Mouse (Mus musculus) neural tube, embryonic 14.5 days (tissue): Measurements from ENCODE around the gene Ank3. TPM values are rescaled to one million over a fixed set of nuclear protein-coding genes. Genes with fewer than 3 reads are reported as not detected.
A peak's percentile ranks its signal among the peaks of the same experiment; 100 is the strongest.

ENCODE experiments used
- ATAC-seq: fragments of 200-750 bp; cut with Nextera tagmentation; 2 replicates; pipeline ENCODE4 v1.8.0; 2017; ENCODE audit warnings: low read depth, mild to moderate bottlenecking, moderate TSS enrichment, moderate library complexity
- H3K27ac ChIP-seq: fragments of 300-500 bp; sonication (generic); 2 replicates; pipeline ENCODE4 v1.5.1; 2014; ENCODE audit warnings: low read depth, mild to moderate bottlenecking, control low read depth, low read length, moderate library complexity, mixed read lengths
- H3K27me3 ChIP-seq: fragments of 300-500 bp; sonication (generic); 2 replicates; pipeline ENCODE4 v1.6.1; 2014; ENCODE audit warnings: low read length; ENCODE audit not compliant: control insufficient read depth, insufficient read depth
- H3K36me3 ChIP-seq: fragments of 300-500 bp; sonication (generic); 2 replicates; pipeline ENCODE4 v1.6.1; 2014; ENCODE audit warnings: low read length, mixed read lengths; ENCODE audit not compliant: control insufficient read depth, insufficient read depth
- H3K4me1 ChIP-seq: fragments of 300-500 bp; sonication (generic); 2 replicates; pipeline ENCODE4 v1.6.1; 2014; ENCODE audit warnings: low read length; ENCODE audit not compliant: control insufficient read depth, insufficient read depth
- H3K4me2 ChIP-seq: fragments of 300-500 bp; sonication (generic); 2 replicates; pipeline ENCODE4 v1.6.1; 2014; ENCODE audit warnings: mild to moderate bottlenecking, low read depth, low read length, control low read depth
- H3K4me3 ChIP-seq: fragments of 300-500 bp; sonication (generic); 2 replicates; pipeline ENCODE4 v1.5.1; 2014; ENCODE audit warnings: low read depth, low read length, control low read depth, mixed read lengths
- H3K9ac ChIP-seq: fragments of 300-500 bp; sonication (generic); replicated peaks from 2 replicates; pipeline ENCODE4 v1.6.1; 2014; ENCODE audit warnings: low read depth, mild to moderate bottlenecking, control low read depth, low read length, mixed read lengths
- H3K9me3 ChIP-seq: fragments of 300-500 bp; sonication (generic); 2 replicates; pipeline ENCODE4 v1.6.1; 2016; ENCODE audit warnings: low read length; ENCODE audit not compliant: control insufficient read depth
- WGBS: fragments of 180-500 bp; shearing (Covaris S2); extraction: QIAGEN DNeasy Blood & Tissue Kit; methylation state at CpG from one replicate; pipeline ENCODE4 v1.1.7; 2014; 5-methylcytosine and 5-hydroxymethylcytosine counted together
- polyA plus RNA-seq: library from polyadenylated mRNA; unstranded; fragments of >200 nt; fragmentation: Nextera tagmentation; extraction: Ambion mirVana; gene quantifications from 2 replicates; pipeline ENCODE4 v1.2.1, GENCODE M21; 2014

The Ank3 gene
- polyA plus RNA-seq, 1 experiment from 2014 or later, result 198 TPM

DNA sequence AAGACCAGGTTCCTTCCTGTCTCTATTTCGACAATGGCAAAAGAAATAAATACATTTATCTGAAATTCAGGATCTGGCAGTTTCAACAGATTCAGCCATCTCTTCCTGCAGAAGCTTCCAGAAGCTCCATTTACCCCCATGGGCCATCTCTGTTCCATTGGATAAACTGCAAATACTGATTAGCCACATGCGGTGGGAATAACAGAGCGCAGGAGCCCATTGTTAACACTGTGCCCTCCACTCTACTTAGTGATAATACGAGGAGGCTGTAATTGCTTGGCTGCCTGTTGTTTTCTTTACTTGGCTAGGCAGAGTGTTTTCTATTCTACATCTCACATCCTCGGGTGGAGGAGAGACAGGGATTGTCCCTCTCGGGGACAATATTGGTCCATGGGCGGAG lies 174.5 kb downstream of the Ank3 start:
- Histone ChIP-seq H3K4me1 (peaks cover 57% of the 10 kb centered on the region), H3K9ac (no peak overlapping the region), H3K27me3 (no peaks in the 10 kb centered on the region), H3K4me2 (no peak overlapping the region), H3K4me3 (no peak overlapping the region), H3K9me3 (no peaks in the 10 kb centered on the region), H3K36me3 (no peaks in the 10 kb centered on the region), H3K27ac (no peak overlapping the region; the same call in 1 of the 2 replicates)
- ATAC-seq, result 0 out of 2 replicates have a peak, but pooled peaks have one; percentile 15
- WGBS, result 17% methylated on average over 7 of the region's 7 CpGs

DNA sequence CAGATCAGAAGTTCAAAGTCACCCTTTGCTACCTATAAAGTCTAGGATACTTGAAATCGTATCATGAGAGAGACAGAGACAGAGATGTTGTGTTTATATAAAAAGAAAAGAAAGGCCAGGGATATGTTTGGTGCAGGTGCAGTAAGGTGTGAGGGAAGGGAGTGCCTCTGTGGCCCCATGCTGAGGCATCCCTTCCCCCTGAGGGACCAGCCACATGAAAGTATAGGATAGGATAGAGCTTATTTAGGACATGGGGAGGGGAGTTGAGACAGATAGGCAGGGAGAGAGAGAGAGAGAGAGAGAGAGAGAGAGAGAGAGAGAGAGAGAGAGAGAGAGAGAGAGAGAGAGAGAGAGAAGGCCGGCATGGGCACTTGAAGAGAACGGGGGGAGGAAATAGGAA lies 175.2 kb downstream of the Ank3 start:
- no peak for ATAC-seq
- H3K9ac ChIP-seq, result no peak overlapping the region
- H3K4me3 ChIP-seq, result no peak overlapping the region
- H3K9me3 ChIP-seq, result no peaks in the 10 kb centered on the region
- no peak overlapping the region; the same call in 1 of the 2 replicates for H3K4me2 ChIP-seq
- H3K27ac ChIP-seq, result no peak overlapping the region; the same call in 1 of the 2 replicates
- H3K4me1 ChIP-seq, result peaks cover 56% of the 10 kb centered on the region
- no peaks in the 10 kb centered on the region for H3K36me3 ChIP-seq
- no peaks in the 10 kb centered on the region for H3K27me3 ChIP-seq
- WGBS, result 12% methylated on average over 3 of the region's 3 CpGs

DNA sequence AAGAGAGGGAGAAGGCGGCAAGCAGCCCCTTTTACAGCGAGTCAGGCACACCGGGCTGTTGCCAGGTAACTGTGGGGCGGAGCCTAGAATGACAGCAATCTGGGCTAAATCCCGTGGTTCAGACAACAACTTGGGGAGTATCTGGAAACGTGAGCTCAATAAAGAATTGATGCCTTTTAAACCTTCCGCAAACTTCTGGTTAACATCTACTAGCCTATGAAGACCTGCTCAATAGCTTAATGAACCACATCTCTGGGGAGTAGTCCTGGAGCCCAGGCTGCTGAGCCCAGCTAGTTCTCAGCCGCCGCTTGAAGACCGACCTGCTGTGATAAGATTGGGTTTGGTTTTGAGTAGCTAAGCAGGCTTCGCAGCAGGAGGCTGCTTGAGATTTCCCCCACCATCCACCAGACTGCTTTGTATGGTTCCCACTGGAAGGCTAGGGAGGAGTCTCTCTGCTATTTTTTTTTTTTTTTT lies 175.7 kb downstream of the Ank3 start:
- Histone ChIP-seq H3K36me3 (no peaks in the 10 kb centered on the region), H3K9ac (no peak overlapping the region), H3K4me2 (no peak overlapping the region; the same call in 1 of the 2 replicates), H3K9me3 (no peaks in the 10 kb centered on the region), H3K27ac (peak overlapping the region; percentile 46), H3K4me1 (peaks cover 52% of the 10 kb centered on the region), H3K4me3 (no peak overlapping the region), H3K27me3 (no peaks in the 10 kb centered on the region)
- 2% methylated on average over 11 of the region's 11 CpGs for WGBS
- ATAC-seq, result peak; percentile 44; the same call in 1 of the 2 replicates

- peaks cover 52% of the 10 kb centered on the region for H3K4me1 ChIP-seq
- H3K9me3 ChIP-seq, result no peaks in the 10 kb centered on the region
- H3K4me3 ChIP-seq, result no peak overlapping the region
- H3K36me3 ChIP-seq, result no peaks in the 10 kb centered on the region
- H3K27ac ChIP-seq, result no peak overlapping the region
- WGBS, result 30% methylated on average over 9 of the region's 9 CpGs
- no peaks in the 10 kb centered on the region for H3K27me3 ChIP-seq
- H3K9ac ChIP-seq, result no peak overlapping the region
- no peak for ATAC-seq
- H3K4me2 ChIP-seq, result no peak overlapping the region
Observed at GRCm38 (mm10) chr10:69574894-69575293, 176.3 kb downstream of the Ank3 start.

DNA sequence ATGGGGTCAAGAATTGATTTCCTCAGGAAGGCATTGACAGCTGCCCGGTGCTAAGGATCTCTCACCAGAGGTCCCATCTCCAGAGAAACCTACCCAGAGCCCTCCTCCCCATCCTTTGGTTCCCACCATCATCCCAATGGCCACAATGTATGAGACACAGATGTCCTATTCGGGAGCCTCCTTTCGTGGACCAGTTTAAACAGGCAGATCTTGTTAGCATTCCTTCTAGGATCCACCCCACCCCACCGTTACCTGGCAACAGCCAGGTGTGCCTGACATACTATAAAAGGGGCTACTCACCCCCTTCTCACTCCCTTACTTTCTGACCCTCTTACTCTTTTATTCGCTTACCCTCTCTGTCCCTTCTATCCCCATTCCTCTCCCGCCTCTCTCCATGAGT lies 176.9 kb downstream of the Ank3 start:
- H3K9ac ChIP-seq, result no peak overlapping the region
- H3K27me3 ChIP-seq, result no peaks in the 10 kb centered on the region
- H3K9me3 ChIP-seq, result no peaks in the 10 kb centered on the region
- no peak overlapping the region for H3K27ac ChIP-seq
- 73% methylated on average over 6 of the region's 6 CpGs for WGBS
- no peaks in the 10 kb centered on the region for H3K36me3 ChIP-seq
- no peak overlapping the region for H3K4me3 ChIP-seq
- H3K4me2 ChIP-seq, result no peak overlapping the region
- peaks cover 47% of the 10 kb centered on the region for H3K4me1 ChIP-seq
- no peak for ATAC-seq

DNA sequence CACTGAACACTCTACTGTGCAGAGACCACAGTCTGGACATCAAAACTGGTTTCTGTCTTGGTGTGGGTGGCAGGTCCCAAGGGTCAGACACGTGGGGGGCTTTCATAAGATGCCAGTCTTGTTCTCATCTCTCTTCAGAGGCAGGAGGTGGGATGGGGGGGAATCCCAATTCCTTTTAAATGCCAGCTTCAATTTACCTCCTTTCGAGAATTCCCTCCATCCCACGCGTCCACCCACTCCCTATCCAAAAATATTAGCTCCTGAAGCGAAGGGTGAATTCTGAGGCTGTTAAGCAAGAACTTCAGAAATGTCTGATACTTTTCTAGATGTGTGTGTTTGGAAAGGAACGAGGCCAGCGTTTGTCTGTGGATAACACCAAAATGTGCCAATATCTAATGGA lies 177.7 kb downstream of the Ank3 start:
- Histone ChIP-seq H3K4me3 (no peak overlapping the region), H3K4me2 (no peak overlapping the region), H3K9me3 (no peaks in the 10 kb centered on the region), H3K9ac (no peak overlapping the region), H3K4me1 (peaks cover 40% of the 10 kb centered on the region), H3K27me3 (no peaks in the 10 kb centered on the region), H3K36me3 (no peaks in the 10 kb centered on the region), H3K27ac (no peak overlapping the region)
- WGBS, result 90% methylated on average over 7 of the region's 7 CpGs
- ATAC-seq, result no peak

DNA sequence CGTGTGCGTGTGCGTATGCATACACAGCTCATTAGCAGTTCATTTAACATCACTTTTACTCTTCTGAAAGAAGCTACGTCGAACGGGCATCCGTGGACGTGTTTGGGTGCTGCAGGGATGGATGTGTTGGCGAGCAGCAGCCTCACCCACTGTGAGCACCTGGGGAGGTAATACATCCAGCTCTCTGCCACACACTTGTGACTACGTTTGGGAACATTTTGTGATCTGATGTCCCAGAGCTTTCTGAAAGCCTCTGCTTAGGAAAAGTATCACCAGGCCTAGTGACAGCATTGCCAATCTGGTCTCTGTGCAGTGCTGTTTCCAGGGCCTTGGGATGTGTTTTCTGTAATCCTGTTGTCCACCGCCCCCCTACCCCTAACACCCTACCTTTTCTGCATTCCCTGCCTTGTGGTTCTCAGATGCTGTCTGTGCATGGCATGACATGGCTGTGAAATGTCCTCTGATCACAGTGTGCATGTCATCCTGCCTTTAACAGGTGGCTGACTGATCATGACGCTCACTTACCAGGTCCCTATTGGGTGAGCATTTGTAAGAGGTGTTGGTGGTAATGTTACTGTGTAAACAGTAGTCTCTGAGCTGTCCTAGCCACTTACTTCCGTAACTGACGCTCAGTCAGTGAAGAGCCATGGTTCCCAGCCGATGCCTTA lies 178.6 kb downstream of the Ank3 start:
- Histone ChIP-seq H3K9me3 (no peaks in the 10 kb centered on the region), H3K27me3 (no peaks in the 10 kb centered on the region), H3K36me3 (no peaks in the 10 kb centered on the region), H3K4me3 (no peak overlapping the region), H3K4me2 (no peak overlapping the region), H3K9ac (no peak overlapping the region), H3K4me1 (peaks cover 31% of the 10 kb centered on the region), H3K27ac (no peak overlapping the region)
- no peak for ATAC-seq
- WGBS, result 82% methylated on average over 15 of the region's 15 CpGs

GRCm38 (mm10) chr10:69577729-69578061 lies 179.1 kb downstream of the Ank3 start:
- H3K27me3 ChIP-seq, result no peaks in the 10 kb centered on the region
- no peaks in the 10 kb centered on the region for H3K36me3 ChIP-seq
- H3K9ac ChIP-seq, result no peak overlapping the region
- WGBS, result 82% methylated on average over 7 of the region's 7 CpGs
- H3K9me3 ChIP-seq, result no peaks in the 10 kb centered on the region
- peaks cover 27% of the 10 kb centered on the region for H3K4me1 ChIP-seq
- H3K27ac ChIP-seq, result no peak overlapping the region
- H3K4me3 ChIP-seq, result no peak overlapping the region
- H3K4me2 ChIP-seq, result no peak overlapping the region
- no peak for ATAC-seq

DNA sequence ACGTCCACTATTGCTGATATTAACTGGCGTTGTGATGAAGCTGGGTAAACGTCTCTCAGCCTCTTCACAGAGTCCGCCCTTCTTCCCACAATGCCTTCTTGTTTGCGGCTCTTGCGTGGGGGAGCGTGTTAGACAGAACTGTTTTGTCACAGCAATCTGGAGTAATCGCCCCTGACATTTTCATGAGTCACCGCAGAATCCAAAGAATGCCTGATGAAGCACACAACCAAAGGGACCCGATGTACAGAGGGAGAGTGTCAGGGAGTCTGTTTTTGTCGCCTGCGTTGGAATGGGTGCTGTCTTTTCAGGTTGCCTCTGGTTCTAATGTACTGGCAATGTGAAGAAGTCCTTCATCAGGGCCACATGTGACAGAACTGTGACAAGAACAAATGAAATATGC lies 181.0 kb downstream of the Ank3 start:
- Histone ChIP-seq H3K27me3 (no peaks in the 10 kb centered on the region), H3K4me2 (no peak overlapping the region), H3K9me3 (no peaks in the 10 kb centered on the region), H3K27ac (no peak overlapping the region), H3K36me3 (no peaks in the 10 kb centered on the region), H3K4me3 (no peak overlapping the region), H3K4me1 (peaks cover 17% of the 10 kb centered on the region; the same call in 1 of the 2 replicates), H3K9ac (no peak overlapping the region)
- no peak for ATAC-seq
- WGBS, result 50% methylated on average over 12 of the region's 12 CpGs
